Mouse (Mus musculus) heart, adult 2 months (tissue): ENCODE results near the gene Asic2.
A peak's percentile ranks its signal among the peaks of the same experiment; 100 is the strongest.

Experiments
- CTCF ChIP-seq: fragments of 200-600 bp; IDR thresholded peaks from 2 replicates; pipeline ENCODE4 v1.8.1; 2022; ENCODE audit warnings: antibody characterized with exemption, mild to moderate bottlenecking, moderate library complexity
- EP300 ChIP-seq: fragments of 200-500 bp; IDR thresholded peaks from 2 replicates; pipeline ENCODE4 v1.6.1; 2011; ENCODE audit warnings: low read depth, low read length, control low read depth; ENCODE audit not compliant: insufficient read depth
- POLR2A ChIP-seq: fragments of 200-500 bp; IDR thresholded peaks from 2 replicates; pipeline ENCODE4 v1.6.1; 2011; ENCODE audit warnings: mild to moderate bottlenecking, low read depth, low read length, control low read depth; ENCODE audit not compliant: insufficient read depth

DNA sequence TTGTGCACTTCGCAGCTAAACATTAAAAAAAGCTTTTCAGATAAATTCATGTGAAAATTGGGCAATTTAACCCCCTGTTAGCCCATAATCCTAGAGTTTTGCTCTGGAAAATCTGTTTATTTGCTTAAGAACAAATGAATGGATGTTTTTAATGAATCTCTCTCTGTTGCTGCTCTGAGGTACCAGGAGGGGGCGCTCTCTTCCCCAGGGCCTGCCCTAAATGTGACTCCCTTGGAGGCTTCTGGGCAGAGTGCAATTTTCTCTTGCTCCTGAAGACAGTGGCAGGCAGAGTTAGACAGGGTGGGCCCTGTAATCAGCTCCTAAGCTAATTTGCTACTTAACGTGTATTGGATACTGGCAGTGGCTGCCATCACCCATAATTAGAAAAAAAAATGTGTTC, 3.8 kb upstream of the Asic2 start:
- TF ChIP-seq CTCF (peak; percentile 38), POLR2A (no peak), EP300 (no peak)
